Mouse (Mus musculus): ENCODE data around the gene Slc30a4.

Gene Slc30a4

DNA sequence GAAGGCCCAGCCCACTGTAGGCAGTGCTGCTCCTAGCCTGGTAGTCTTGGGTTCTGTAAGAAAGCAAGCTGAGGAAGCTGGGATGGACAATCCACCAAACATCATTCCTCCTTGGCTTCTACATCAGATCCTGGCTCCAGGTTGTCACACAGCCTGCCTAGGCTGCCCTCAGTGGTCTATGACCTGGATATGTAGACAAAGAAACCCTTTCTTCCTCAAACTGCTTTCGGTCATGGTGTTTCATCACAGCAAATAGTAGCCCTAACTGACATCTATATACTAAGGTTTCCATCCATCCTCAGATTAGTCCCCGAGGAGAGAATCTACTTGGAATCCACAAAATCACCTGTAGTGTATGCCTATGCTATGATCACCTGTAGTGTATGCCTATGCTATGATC lies 27.3 kb downstream of the Slc30a4 start:
- DNase-seq (ENCODE audit: low spot score): no peak

DNA sequence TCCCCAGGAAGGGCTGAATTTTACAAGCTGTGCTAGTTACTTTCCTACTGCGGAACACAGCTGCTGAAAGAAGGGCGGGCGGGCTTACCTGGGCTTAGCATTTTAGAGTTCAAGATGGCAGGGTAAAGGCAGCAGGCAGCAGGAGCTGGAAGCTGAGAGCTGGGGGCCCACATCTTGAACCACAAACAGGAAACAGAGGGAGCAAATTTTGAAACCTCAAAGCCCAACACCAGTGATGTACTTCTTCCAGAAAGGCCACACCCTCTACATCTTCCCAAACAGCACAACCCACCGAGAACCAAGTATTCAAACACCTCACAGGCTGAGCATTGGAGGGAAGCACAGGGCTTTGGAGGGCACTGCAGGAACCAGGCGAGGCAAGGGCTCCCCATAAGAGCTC lies 29.6 kb downstream of the Slc30a4 start:
- no peak for DNase-seq (ENCODE audit: low spot score)

DNA sequence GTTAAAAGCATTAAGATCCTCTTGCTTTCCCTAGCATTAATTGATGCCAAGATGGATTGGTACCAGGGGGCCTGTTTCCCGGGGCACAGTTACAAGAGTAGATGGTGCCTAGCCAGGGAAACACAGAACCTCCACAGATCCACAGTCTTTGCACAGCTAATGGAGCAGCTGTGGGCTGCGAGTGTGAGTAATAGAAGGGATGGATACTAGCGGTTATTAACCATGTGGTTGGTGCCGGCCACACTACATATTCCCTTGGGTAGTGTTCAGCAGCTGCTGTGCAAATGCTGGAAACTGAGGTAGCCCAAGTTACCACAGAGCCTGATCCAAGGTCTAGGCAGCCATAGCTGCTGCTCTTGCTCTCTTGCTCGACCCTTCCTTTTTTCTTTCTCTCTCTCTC lies 30.7 kb downstream of the Slc30a4 start:
- no peak for DNase-seq (ENCODE audit: low spot score)

DNA sequence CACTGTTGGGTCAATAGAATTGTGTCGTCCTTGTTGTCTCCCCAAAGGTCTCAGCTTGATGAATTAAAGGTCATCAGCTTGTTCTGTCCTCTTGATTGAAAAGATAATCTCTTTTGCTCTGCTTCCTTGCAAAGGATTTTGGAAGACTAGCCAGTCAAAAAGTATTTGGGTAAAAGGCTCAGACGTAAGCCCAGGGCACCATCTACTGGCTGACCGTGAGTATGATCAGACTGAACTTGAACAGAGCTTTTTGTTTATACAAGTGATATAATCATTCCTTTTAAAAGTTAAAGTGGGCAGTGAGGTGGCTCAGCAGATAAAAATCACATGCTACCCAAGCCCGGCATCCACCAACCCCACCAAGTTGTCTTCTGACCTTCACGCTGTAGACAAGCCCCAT lies 34.6 kb downstream of the Slc30a4 start:
- DNase-seq (ENCODE audit: low spot score): peak; percentile 21

DNA sequence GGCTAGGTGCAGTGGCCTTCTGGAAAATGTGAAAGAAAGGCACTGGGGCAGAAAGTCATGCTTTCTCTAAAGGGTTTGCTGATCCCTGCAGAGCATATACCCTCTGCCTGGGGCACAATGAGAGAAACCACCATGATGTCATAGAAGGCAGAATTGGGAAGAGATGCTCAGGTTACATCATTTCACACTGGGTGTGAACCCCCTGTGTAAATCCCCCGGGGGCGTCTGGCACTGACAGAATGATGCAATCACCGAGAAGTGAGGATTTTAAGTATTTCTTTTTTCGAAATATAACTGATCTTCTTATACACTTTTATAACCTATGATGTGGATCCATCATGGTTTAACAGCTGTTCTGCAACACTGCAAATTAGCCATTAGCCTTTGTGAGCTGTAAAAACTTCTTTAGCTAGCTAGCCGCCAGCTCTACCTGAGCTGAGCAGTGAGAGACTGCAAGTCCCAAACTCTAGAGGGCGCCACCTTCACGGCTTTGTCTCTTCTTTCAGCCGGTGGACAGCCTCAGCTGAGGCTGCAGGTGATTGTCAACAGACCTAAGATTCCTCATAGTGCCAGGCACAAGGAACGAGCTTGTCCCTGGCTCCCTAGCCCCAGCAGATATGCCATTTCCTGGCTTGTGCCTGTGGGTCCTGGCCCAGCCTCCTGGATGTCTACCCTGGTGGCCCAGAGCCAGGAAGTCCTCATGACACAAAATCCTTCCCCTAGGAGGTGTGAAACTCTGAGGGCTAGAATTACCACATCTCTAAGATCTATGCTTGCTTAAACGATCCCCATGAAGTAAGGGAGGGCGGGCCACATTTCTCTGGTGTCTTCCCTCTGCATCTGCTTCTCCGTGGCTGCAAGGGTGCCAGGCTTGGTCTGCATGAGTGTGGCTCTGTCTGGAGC lies 36.2 kb downstream of the Slc30a4 start:
- peak; percentile 31 for DNase-seq (ENCODE audit: low spot score)

DNA sequence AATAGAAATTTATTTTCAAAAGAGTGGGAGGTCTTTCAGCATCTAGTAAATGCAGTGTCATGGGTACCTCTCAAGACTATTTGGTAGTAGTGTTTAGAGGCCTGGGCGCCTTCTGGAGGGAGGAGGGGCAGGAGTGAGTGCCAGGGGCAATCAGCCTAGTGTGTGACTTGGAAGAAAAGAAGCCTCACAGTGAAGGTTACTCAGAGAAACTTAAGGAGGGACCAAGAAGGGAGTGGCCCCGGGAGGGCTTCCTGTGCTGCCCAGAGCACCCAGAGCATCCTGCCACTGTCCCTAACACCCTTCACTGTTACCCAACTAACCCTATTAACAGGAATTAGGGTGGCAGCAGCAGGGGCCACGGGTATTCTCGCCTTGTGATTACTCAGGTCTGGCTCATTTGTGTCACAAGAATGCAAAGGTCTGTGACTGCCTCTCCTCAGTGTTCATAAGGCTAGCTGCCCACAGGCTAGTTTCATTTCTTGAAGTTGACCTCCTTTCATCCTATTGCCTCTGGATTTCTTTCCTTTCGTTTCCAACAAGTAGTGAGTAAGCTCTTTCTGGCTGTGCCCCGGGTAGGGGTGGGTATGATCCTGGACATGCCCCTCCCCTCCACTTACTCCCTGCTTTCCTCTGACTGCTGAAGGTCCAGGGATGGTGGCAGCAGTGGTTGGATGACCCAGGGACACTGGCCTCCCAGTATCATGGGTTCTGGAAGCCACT lies 37.0 kb downstream of the Slc30a4 start:
- no peak for DNase-seq (ENCODE audit: low spot score)

DNA sequence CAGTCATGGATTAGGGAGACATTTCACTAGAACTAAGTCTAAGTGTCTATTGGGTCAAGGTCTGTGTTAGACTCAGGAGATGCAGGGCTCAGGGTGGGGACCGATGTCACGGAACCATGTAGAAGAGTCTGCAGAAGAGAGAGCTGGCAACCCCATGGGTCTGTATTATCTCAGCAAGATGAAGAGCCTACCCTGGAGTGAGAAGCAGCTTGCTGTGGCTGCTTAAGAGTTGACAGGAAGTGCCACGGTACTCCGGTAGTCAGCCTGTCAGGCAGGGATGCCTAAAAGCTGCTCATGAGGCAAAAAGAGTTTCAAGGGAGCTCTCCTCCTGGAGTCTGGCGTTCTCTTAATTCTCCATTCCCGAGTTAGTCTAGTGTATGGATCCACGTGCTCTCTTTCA lies 42.6 kb downstream of the Slc30a4 start:
- no peak for DNase-seq (ENCODE audit: low spot score)

DNA sequence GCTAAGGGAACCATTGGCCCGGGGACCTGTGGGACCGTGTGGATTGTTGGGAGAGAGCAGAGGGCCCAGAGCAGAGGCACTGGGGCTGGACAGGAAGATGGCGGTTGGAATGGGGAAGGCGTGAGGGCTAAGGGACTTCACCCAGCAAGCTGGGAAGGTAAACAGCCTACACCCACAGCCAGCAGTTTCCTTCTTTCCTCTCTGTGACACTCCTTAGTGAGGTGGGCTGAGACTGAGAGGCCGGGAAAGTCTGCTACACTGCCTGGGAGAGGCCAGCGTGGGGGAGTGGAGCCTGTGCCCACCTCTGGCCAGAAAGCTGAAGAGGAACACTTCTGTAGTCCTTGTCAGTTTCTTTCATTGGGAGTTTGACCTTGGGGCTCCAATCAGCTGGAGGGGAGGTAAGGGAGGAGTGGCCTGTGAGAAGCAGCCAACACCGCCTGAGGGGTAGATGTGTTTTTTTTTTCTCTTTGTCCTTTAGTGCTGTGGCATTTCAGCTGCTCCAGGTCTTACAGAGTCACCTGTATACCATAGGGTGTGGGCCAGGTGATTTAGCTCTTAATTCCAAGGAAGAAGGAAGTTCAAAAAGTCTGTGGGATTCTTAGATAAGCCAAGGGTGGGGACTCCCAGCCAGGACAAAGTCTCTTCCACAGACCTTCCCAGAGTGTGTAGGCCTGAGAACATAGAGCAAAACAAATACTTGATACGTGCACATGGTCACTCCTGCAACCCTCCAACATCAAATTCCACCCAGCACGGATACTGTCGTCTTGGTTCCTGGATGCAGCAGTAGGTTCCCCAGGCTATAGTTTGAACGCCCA lies 44.5 kb downstream of the Slc30a4 start:
- no peak for DNase-seq (ENCODE audit: low spot score)

DNA sequence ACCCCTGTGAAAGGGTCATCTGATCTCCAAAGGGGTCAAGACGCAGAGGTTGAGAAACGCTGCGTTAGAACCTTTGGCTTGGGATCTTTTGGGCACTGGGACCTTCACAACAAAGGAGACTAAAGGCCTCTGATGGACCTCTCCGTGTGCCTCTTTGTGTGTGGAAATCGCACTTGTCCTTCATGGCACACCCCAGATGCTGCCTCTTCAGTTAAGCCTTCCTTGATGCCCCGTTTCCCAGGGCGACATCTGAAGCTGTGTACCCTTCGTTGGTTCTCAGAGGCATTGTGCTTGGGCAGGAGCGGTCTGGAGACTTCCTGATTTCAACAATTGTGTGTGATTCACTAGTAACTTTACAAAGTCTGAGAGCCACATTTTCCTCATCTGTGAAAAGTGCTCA lies 45.7 kb downstream of the Slc30a4 start:
- DNase-seq (ENCODE audit: low spot score): no peak

DNA sequence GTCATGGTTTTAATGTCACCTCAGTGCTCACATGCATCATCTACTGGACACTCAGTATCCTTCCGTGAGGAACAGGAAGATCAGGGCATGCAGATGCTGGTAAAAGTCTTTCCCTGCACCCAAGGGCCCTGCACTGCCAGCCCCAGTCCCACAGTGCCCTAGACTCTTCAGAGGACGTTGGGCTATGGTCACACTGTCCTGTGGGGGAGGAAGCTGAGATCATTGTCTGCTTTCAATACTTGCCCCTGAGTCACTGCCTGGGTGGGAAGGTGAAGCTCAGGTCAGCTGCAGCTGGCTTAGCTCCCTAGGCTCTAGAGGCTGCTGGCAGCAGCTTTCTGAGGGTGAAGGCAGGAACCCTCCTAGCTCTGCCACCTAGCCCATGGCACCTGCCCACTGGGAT lies 46.4 kb downstream of the Slc30a4 start:
- no peak for DNase-seq (ENCODE audit: low spot score)

DNA sequence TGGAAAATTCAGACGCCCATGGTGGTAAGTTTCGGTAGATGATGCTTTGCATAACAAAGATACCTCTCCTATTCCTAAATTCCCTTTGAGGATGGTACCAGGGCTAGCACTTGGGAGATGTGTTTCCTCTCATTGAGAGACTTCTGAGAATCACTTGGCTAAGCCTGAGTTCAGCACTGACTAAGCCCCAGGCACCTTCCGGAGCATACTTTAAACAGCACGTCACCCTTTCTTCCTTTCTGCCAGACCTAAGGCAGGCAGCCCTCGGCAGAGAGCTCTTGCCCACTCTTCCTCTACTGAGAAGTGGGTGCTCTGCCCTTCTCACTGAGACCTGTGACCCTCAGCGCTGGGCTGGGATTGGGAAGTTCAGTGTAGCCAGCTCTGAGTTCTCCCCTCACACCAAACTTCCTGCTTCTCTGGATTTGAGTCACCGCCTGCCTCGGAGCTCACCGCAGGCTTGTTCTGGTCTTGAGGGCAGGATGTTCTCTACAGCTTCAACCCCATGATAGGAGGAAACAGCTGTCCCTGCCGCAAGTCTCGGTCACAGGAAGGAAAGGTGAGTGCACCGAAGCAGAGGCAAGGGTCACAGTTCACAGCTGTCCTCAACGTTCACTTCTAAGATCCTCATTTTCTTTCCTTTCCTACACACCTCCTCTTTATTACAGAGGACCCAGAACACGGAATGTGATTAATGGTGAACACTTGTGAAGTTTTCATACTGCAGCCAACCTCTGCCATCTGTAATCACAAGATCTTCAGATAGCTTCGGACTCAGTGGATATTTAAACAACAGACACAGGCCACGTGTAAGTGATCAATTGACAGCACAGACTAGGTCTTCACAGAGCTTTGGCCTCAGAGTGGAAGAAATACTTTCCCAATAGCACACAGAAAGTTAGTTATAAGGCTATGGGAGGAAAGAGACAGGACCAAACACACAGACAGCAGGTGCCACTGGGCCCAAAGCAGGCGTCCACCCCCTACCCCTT lies 50.1 kb downstream of the Slc30a4 start:
- peak; percentile 61 for DNase-seq (ENCODE audit: low spot score)

DNA sequence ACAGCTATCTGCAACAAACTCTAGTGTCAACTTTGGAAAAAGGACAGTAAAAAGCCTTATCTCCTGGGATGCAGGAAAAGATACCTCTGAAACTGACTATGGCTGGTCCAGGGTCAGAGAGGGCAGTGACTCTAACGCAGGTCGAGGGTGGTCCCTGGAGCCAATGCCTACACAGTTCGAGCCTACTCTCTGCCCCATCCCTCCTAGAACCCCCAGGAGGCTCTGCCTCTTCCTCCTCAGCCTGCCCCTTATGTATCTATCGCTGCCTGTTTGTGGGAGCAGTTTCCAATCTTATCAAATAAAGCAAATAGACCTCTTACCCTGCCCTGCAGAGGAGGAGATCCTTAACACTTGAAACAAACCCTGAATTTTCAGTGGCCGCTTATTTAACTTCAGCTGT lies 63.8 kb downstream of the Slc30a4 start:
- no peak for DNase-seq (ENCODE audit: low spot score)

DNA sequence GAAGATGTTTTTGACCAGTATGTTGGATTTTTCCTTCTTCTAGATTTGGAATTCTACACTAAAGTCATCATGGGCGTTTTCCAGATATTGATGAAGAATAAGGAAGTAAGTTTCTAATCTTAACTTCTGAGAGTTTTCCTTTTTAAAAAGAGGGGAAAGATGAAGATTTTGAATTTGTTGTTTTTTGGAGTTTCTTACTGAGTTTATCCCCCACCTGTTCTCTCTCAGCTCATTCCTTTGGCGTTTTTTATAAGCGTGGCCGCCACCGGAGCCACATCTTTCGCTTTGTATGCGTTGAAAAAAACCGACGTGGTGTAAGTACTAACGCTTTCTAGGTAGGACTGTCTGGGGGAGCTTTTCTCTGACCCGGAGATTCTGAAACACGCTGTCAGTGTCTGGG lies 64.4 kb downstream of the Slc30a4 start:
- no peak for DNase-seq (ENCODE audit: low spot score)

DNA sequence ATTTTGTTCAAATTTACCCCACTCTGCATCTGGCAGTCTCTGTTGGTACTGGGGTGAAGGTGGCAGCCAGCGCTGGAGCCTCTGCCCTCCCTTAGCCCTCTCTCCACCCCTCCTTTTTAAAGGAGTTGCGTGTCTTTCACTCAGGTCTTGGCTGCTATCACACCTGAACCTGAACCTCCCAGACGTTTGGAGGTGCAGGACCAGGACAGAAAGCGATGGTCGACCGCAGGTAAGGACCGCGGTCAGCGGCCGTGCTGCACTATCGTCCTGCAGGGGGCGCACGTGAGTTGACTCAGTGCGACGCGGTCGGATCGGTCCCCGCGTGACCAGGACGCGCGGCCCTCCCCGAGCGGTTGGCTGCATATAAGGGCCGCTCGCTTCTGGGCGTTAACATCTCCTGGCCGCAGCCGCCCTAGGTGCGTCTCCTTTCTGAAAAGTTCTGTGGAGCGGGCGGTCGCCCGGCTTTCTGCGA lies 64.9 kb downstream of the Slc30a4 start:
- DNase-seq (ENCODE audit: low spot score): peak; percentile 58

DNA sequence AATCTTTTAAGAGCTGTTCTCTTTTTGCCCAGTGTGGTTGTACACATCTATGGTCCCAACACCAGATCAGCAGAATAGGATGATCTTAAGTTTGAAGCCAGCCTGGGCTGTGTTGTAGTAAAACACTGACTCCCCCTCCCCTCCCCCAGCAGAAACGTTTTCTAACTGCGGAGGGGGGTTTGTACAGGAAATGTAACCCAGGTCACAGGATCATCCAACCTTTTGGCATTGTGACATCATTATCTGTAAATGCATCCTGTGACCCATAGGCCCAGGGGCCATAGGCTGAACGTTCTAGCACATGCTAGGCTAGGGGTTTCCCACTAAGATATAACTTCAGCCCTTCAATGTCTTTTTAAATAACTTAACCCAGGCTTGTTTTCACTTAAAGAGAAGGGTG lies 65.8 kb downstream of the Slc30a4 start, which contains the start of gene AA467197:
TSS of gene AA467197 (plus strand) at position 301 of the 400 bp plus-strand sequence.
- no peak for DNase-seq (ENCODE audit: low spot score)

All from lung, postnatal 25 days (tissue).